Mouse (Mus musculus) midbrain, embryonic 13.5 days (tissue): Measurements from ENCODE around the gene Syt14. TPM values are rescaled to one million over a fixed set of nuclear protein-coding genes. Genes with fewer than 3 reads are reported as not detected.

ENCODE experiments used
- polyA plus RNA-seq: library from polyadenylated mRNA; unstranded; fragments of >200 nt; fragmentation: Nextera tagmentation; extraction: Ambion mirVana; gene quantifications from 2 replicates; pipeline ENCODE4 v1.2.1, GENCODE M21; 2015

Gene Syt14
- polyA plus RNA-seq, 1 experiment from 2014 or later, result 8.9 TPM

Other genes with a start within 250 kb of the Syt14 start
- gene Sertad4, start 180.0 kb downstream of the Syt14 start, polyA plus RNA-seq, result 33.2 and 38.7 TPM in 2 replicates
- 8.7 and 10.2 TPM in 2 replicates for gene Diexf, start 94.5 kb upstream of the Syt14 start, polyA plus RNA-seq
- 0.62 and 0.74 TPM in 2 replicates for gene Irf6, start 117.3 kb upstream of the Syt14 start, polyA plus RNA-seq
- 14.2 and 15.4 TPM in 2 replicates for gene A130010J15Rik, start 132.3 kb upstream of the Syt14 start, polyA plus RNA-seq
- gene Traf3ip3, start 165.9 kb upstream of the Syt14 start, polyA plus RNA-seq, result 1.1 and 1.2 TPM in 2 replicates
- 0.58 and 0.62 TPM in 2 replicates for gene Lamb3, start 171.9 kb upstream of the Syt14 start, polyA plus RNA-seq
- not detected in 2 replicates for gene Hsd11b1, start 228.3 kb upstream of the Syt14 start, polyA plus RNA-seq
- 7.7 and 10.2 TPM in 2 replicates for gene G0s2, start 237.4 kb upstream of the Syt14 start, polyA plus RNA-seq